21 mouse cellular contexts compared by ENCODE assay signal in genomic region chr3:113860005-113860404, GRCm38 (mm10).
A peak's percentile ranks its signal among the peaks of the same experiment; 100 is the strongest.
DNase-seq lines count a peak whose midpoint lies in the region; ATAC-seq and TF ChIP-seq lines count a peak whose summit lies in the region.
"Had no signal": no experiment of that assay in that cellular context is flagged by ENCODE, and none has a peak within 500 bp of the region (broad histone marks: within the 10 kb centered on the region; RNA-seq: fewer than 3 reads in every experiment).

No protein-coding gene starts in this region.

- TF ChIP-seq EP300 in stomach, postnatal 0 days (optimal IDR thresholded peaks at IDR 0.05): no peak

- ATAC-seq in limb, embryonic 14.5 days (ENCODE audit: low FRiP score, low read depth): 0 out of 2 replicates have a peak, but pooled peaks have one; percentile 23
- ATAC-seq in stomach, embryonic 15.5 days (ENCODE audit: insufficient read depth, low FRiP score, low read depth): peak; percentile 18; the same call in 1 of the 2 replicates
- no peak for ATAC-seq in stomach, postnatal 0 days (ENCODE audit: low FRiP score, low TSS enrichment)
- ATAC-seq in embryonic facial prominence, embryonic 15.5 days (ENCODE audit: insufficient number of reproducible peaks, low FRiP score, low TSS enrichment, low read depth): peak; percentile 70; the same call in 1 of the 2 replicates
- peak; percentile 50; the same call in 1 of the 2 replicates for ATAC-seq in stomach, embryonic 16.5 days (ENCODE audit: insufficient read depth, low FRiP score)
- no peak for ATAC-seq in megakaryocyte progenitor cell, adult 5-6 weeks (replicated peaks; ENCODE audit: poor library complexity)
- ATAC-seq in kidney, embryonic 14.5 days (ENCODE audit: low FRiP score, low TSS enrichment): no peak
- ATAC-seq: forebrain, embryonic 14.5 days; forebrain, embryonic 16.5 days had no signal

- H3K4me3 ChIP-seq in limb, embryonic 14.5 days (replicated peaks; ENCODE audit: low read length): no peak overlapping the region
- no peak overlapping the region for H3K4me3 ChIP-seq in limb, embryonic 10.5 days
- H3K4me3 ChIP-seq in stomach, embryonic 15.5 days (replicated peaks): no peak overlapping the region
- H3K4me3 ChIP-seq in stomach, postnatal 0 days (ENCODE audit: low read depth, low read length): no peak overlapping the region
- H3K4me3 ChIP-seq in embryonic facial prominence, embryonic 15.5 days (replicated peaks): no peak overlapping the region
- H3K4me3 ChIP-seq in stomach, embryonic 16.5 days (replicated peaks; ENCODE audit: low read length): no peak overlapping the region
- no peak overlapping the region for H3K4me3 ChIP-seq in kidney, embryonic 14.5 days (ENCODE audit: low read length)
- H3K4me3 ChIP-seq: embryonic facial prominence, embryonic 13.5 days; erythroblast, embryonic 14.5 days; forebrain, embryonic 10.5 days; forebrain, embryonic 12.5 days had no signal

- TF ChIP-seq CTCF in stomach, postnatal 0 days (IDR thresholded peaks at IDR 0.05; ENCODE audit: low read depth): no peak

- H3K4me2 ChIP-seq in limb, embryonic 14.5 days (replicated peaks; ENCODE audit: low read depth, low read length, severe bottlenecking): no peak overlapping the region
- H3K4me2 ChIP-seq in stomach, embryonic 15.5 days: no peak overlapping the region
- no peak overlapping the region for H3K4me2 ChIP-seq in stomach, postnatal 0 days (replicated peaks; ENCODE audit: low read depth)
- H3K4me2 ChIP-seq in embryonic facial prominence, embryonic 15.5 days (replicated peaks): no peak overlapping the region
- no peak overlapping the region for H3K4me2 ChIP-seq in stomach, embryonic 16.5 days (ENCODE audit: low read depth, low read length)
- H3K4me2 ChIP-seq in kidney, embryonic 14.5 days (replicated peaks; ENCODE audit: low read depth, low read length): no peak overlapping the region
- H3K4me2 ChIP-seq: embryonic facial prominence, embryonic 13.5 days; forebrain, embryonic 12.5 days had no signal

- 67% methylated on average over 5 of the region's 5 CpGs for WGBS in limb, embryonic 14.5 days
- 85% methylated on average over 5 of the region's 5 CpGs for WGBS in limb, embryonic 10.5 days
- WGBS in stomach, embryonic 15.5 days: 35% methylated on average over 5 of the region's 5 CpGs
- WGBS in stomach, postnatal 0 days: 41% methylated on average over 5 of the region's 5 CpGs
- 49% methylated on average over 5 of the region's 5 CpGs for WGBS in embryonic facial prominence, embryonic 15.5 days
- 51% methylated on average over 5 of the region's 5 CpGs for WGBS in stomach, embryonic 16.5 days
- 71% methylated on average over 5 of the region's 5 CpGs for WGBS in kidney, embryonic 14.5 days

- peak; percentile 45 for DNase-seq in limb, embryonic 14.5 days (ENCODE audit: low spot score)
- no peak for DNase-seq in limb, embryonic 10.5 days (ENCODE audit: low spot score)
- no peak for DNase-seq in stomach, postnatal 0 days (ENCODE audit: low spot score)
- DNase-seq: adrenal gland, adult 8-10 months; adrenal gland, postnatal 14 days; adrenal gland, postnatal 36 days; cerebellum, adult 11-12 months; cerebellum, adult 2 months; cerebellum, adult 9-10 months; cerebellum, postnatal 25 days had no signal

- H3K27ac ChIP-seq in limb, embryonic 14.5 days (replicated peaks; ENCODE audit: low read depth, low read length): no peak overlapping the region
- no peak overlapping the region for H3K27ac ChIP-seq in limb, embryonic 10.5 days
- H3K27ac ChIP-seq in stomach, embryonic 15.5 days: no peak overlapping the region
- no peak overlapping the region for H3K27ac ChIP-seq in stomach, postnatal 0 days (replicated peaks)
- peak overlapping the region; percentile 53; the same call in 1 of the 2 replicates for H3K27ac ChIP-seq in embryonic facial prominence, embryonic 15.5 days (replicated peaks)
- no peak overlapping the region for H3K27ac ChIP-seq in stomach, embryonic 16.5 days (ENCODE audit: low read length)
- no peak overlapping the region for H3K27ac ChIP-seq in kidney, embryonic 14.5 days (ENCODE audit: low read depth, low read length)
- H3K27ac ChIP-seq: embryonic facial prominence, embryonic 13.5 days; forebrain, embryonic 10.5 days; forebrain, embryonic 12.5 days had no signal

- H3K9me3 ChIP-seq in limb, embryonic 14.5 days (ENCODE audit: control insufficient read depth, low read length): no peaks in the 10 kb centered on the region
- no peaks in the 10 kb centered on the region for H3K9me3 ChIP-seq in limb, embryonic 10.5 days (replicated peaks)
- no peaks in the 10 kb centered on the region for H3K9me3 ChIP-seq in stomach, embryonic 15.5 days
- no peaks in the 10 kb centered on the region for H3K9me3 ChIP-seq in stomach, postnatal 0 days (ENCODE audit: control insufficient read depth, low read length)
- no peaks in the 10 kb centered on the region for H3K9me3 ChIP-seq in embryonic facial prominence, embryonic 15.5 days (replicated peaks)
- H3K9me3 ChIP-seq in stomach, embryonic 16.5 days (replicated peaks; ENCODE audit: control insufficient read depth, low read length): no peaks in the 10 kb centered on the region
- H3K9me3 ChIP-seq in kidney, embryonic 14.5 days (ENCODE audit: control insufficient read depth, low read length): no peaks in the 10 kb centered on the region
- H3K9me3 ChIP-seq: embryonic facial prominence, embryonic 13.5 days; forebrain, embryonic 10.5 days; forebrain, embryonic 12.5 days had no signal

- H3K9ac ChIP-seq in limb, embryonic 14.5 days (ENCODE audit: low read depth, low read length, severe bottlenecking): no peak overlapping the region
- no peak overlapping the region for H3K9ac ChIP-seq in stomach, embryonic 15.5 days
- no peak overlapping the region for H3K9ac ChIP-seq in stomach, postnatal 0 days (ENCODE audit: low read length)
- H3K9ac ChIP-seq in embryonic facial prominence, embryonic 15.5 days: no peak overlapping the region
- H3K9ac ChIP-seq in stomach, embryonic 16.5 days (ENCODE audit: low read length): no peak overlapping the region
- H3K9ac ChIP-seq in kidney, embryonic 14.5 days (ENCODE audit: low read depth, low read length): no peak overlapping the region
- H3K9ac ChIP-seq: embryonic facial prominence, embryonic 13.5 days; forebrain, embryonic 12.5 days had no signal

- H3K4me1 ChIP-seq in limb, embryonic 14.5 days (ENCODE audit: control insufficient read depth, insufficient read depth, low read length): 0 out of 2 replicates have a peak, but pooled peaks cover 4% of the 10 kb centered on the region
- H3K4me1 ChIP-seq in limb, embryonic 10.5 days: no peaks in the 10 kb centered on the region
- no peaks in the 10 kb centered on the region for H3K4me1 ChIP-seq in stomach, embryonic 15.5 days
- H3K4me1 ChIP-seq in stomach, postnatal 0 days (replicated peaks; ENCODE audit: control insufficient read depth, insufficient read depth): no peaks in the 10 kb centered on the region
- H3K4me1 ChIP-seq in embryonic facial prominence, embryonic 15.5 days: no peaks in the 10 kb centered on the region
- H3K4me1 ChIP-seq in stomach, embryonic 16.5 days (ENCODE audit: control insufficient read depth, insufficient read depth, low read length): no peaks in the 10 kb centered on the region
- H3K4me1 ChIP-seq in kidney, embryonic 14.5 days (ENCODE audit: control insufficient read depth, insufficient read depth, low read length): no peaks in the 10 kb centered on the region
- H3K4me1 ChIP-seq: forebrain, embryonic 10.5 days; forebrain, embryonic 12.5 days had no signal

- no peaks in the 10 kb centered on the region for H3K36me3 ChIP-seq in limb, embryonic 14.5 days (ENCODE audit: control insufficient read depth, insufficient read depth, low read length)
- H3K36me3 ChIP-seq in limb, embryonic 10.5 days: no peaks in the 10 kb centered on the region
- H3K36me3 ChIP-seq in stomach, embryonic 15.5 days: no peaks in the 10 kb centered on the region
- H3K36me3 ChIP-seq in stomach, postnatal 0 days (ENCODE audit: control insufficient read depth, insufficient read depth, low read length): no peaks in the 10 kb centered on the region
- H3K36me3 ChIP-seq in embryonic facial prominence, embryonic 15.5 days: no peaks in the 10 kb centered on the region
- H3K36me3 ChIP-seq in stomach, embryonic 16.5 days (ENCODE audit: control insufficient read depth, insufficient read depth, low read length): no peaks in the 10 kb centered on the region
- no peaks in the 10 kb centered on the region for H3K36me3 ChIP-seq in kidney, embryonic 14.5 days (ENCODE audit: control insufficient read depth, insufficient read depth, low read length)
- H3K36me3 ChIP-seq: embryonic facial prominence, embryonic 13.5 days; forebrain, embryonic 10.5 days; forebrain, embryonic 12.5 days had no signal

- H3K27me3 ChIP-seq in limb, embryonic 14.5 days (ENCODE audit: control insufficient read depth, insufficient read depth, low read length): no peaks in the 10 kb centered on the region
- no peaks in the 10 kb centered on the region for H3K27me3 ChIP-seq in limb, embryonic 10.5 days (ENCODE audit: low read depth, poor library complexity, severe bottlenecking)
- no peaks in the 10 kb centered on the region for H3K27me3 ChIP-seq in stomach, embryonic 15.5 days (replicated peaks)
- H3K27me3 ChIP-seq in stomach, postnatal 0 days (ENCODE audit: control insufficient read depth, insufficient read depth, low read length): no peaks in the 10 kb centered on the region
- no peaks in the 10 kb centered on the region for H3K27me3 ChIP-seq in embryonic facial prominence, embryonic 15.5 days
- H3K27me3 ChIP-seq in stomach, embryonic 16.5 days (ENCODE audit: control insufficient read depth, insufficient read depth, low read length): no peaks in the 10 kb centered on the region
- H3K27me3 ChIP-seq in kidney, embryonic 14.5 days (ENCODE audit: control insufficient read depth, insufficient read depth, low read length): no peaks in the 10 kb centered on the region
- H3K27me3 ChIP-seq: embryonic facial prominence, embryonic 13.5 days; forebrain, embryonic 12.5 days had no signal

- no peak for TF ChIP-seq POLR2A in limb, embryonic 14.5 days (IDR thresholded peaks at IDR 0.05; ENCODE audit: borderline replicate concordance, extremely low read depth, insufficient read depth, insufficient read length)

Comparison
In these comparisons a context has a peak if more than half of its experiments do, and no peak if none do; other contexts are left out.
1. ATAC-seq: peak in limb, embryonic 14.5 days (single experiment), stomach, embryonic 15.5 days (single experiment), embryonic facial prominence, embryonic 15.5 days (single experiment) and stomach, embryonic 16.5 days (single experiment); none in stomach, postnatal 0 days (single experiment), megakaryocyte progenitor cell, adult 5-6 weeks (single experiment) and kidney, embryonic 14.5 days (single experiment).